Mouse (Mus musculus): ENCODE results near the gene Elfn2.

GRCm38 (mm10) chr15:78752991-78753390 is 34.4 kb upstream of the Elfn2 start:
- no peak for TF ChIP-seq CTCF (IDR thresholded peaks at IDR 0.05; ENCODE audit: low read depth)
- no peak for TF ChIP-seq EP300 (IDR thresholded peaks at IDR 0.05; ENCODE audit: low read depth)
